Mouse (Mus musculus) hindbrain, embryonic 10.5 days (tissue): ENCODE results near the gene Fam8a1. TPM values are rescaled to one million over a fixed set of nuclear protein-coding genes. Genes with fewer than 3 reads are reported as not detected.
A peak's percentile ranks its signal among the peaks of the same experiment; 100 is the strongest.

Source experiments
- DNase-seq: peaks from one replicate; pipeline ENCODE4 v3.0.0-alpha.2; 2017; ENCODE audit warnings: low spot score
- H3K27ac ChIP-seq: fragments of 300-500 bp; sonication (generic); 2 replicates; pipeline ENCODE4 v1.5.1; 2016; ENCODE audit warnings: mild to moderate bottlenecking, moderate library complexity
- H3K27me3 ChIP-seq: fragments of 300-500 bp; sonication (generic); 2 replicates; pipeline ENCODE4 v1.6.1; 2016; ENCODE audit warnings: mild to moderate bottlenecking; ENCODE audit not compliant: poor library complexity, insufficient read depth, severe bottlenecking
- H3K36me3 ChIP-seq: fragments of 300-500 bp; sonication (generic); 2 replicates; pipeline ENCODE4 v1.6.1; 2016; ENCODE audit warnings: mild to moderate bottlenecking, moderate library complexity
- H3K4me1 ChIP-seq: fragments of 300-500 bp; sonication (generic); replicated peaks from 2 replicates; pipeline ENCODE4 v1.6.1; 2016; ENCODE audit warnings: mild to moderate bottlenecking
- H3K4me3 ChIP-seq: fragments of 300-500 bp; sonication (generic); 2 replicates; pipeline ENCODE4 v1.5.1; 2016; ENCODE audit warnings: mild to moderate bottlenecking, moderate library complexity
- H3K9me3 ChIP-seq: fragments of 300-500 bp; sonication (generic); 2 replicates; pipeline ENCODE4 v1.6.1; 2016; ENCODE audit warnings: mild to moderate bottlenecking, moderate library complexity
- WGBS: fragments of 180-500 bp; shearing (Covaris S2); methylation state at CpG from one replicate; pipeline ENCODE4 v1.1.7; 2016; 5-methylcytosine and 5-hydroxymethylcytosine counted together
- polyA plus RNA-seq: library from polyadenylated mRNA; unstranded; fragments of >200 nt; fragmentation: Nextera tagmentation; extraction: Ambion mirVana; gene quantifications from 2 replicates; pipeline ENCODE4 v1.2.1, GENCODE M21; 2016

Fam8a1 gene
- polyA plus RNA-seq, 1 experiment from 2014 or later: 8.1 TPM

GRCm38 (mm10) chr13:46645476-46645875, 23.8 kb upstream of the Fam8a1 start:
- Histone ChIP-seq H3K4me1 (no peaks in the 10 kb centered on the region), H3K27me3 (no peaks in the 10 kb centered on the region), H3K9me3 (peaks cover 8% of the 10 kb centered on the region), H3K27ac (no peak overlapping the region), H3K36me3 (no peaks in the 10 kb centered on the region), H3K4me3 (no peak overlapping the region)
- WGBS: 75% methylated on average over 6 of the region's 6 CpGs
- no peak for DNase-seq

- no peak for DNase-seq
- H3K4me1 ChIP-seq: no peaks in the 10 kb centered on the region
- no peaks in the 10 kb centered on the region for H3K9me3 ChIP-seq
- WGBS: 89% methylated on average over 7 of the region's 7 CpGs
- no peak overlapping the region for H3K27ac ChIP-seq
- H3K4me3 ChIP-seq: no peak overlapping the region
- H3K36me3 ChIP-seq: no peaks in the 10 kb centered on the region
- H3K27me3 ChIP-seq: no peaks in the 10 kb centered on the region
These were observed 17.5 kb upstream of the Fam8a1 start for GRCm38 (mm10) chr13:46651853-46652252.

GRCm38 (mm10) chr13:46652671-46653070, 16.7 kb upstream of the Fam8a1 start:
- no peak overlapping the region for H3K4me3 ChIP-seq

GRCm38 (mm10) chr13:46653671-46654070, 15.7 kb upstream of the Fam8a1 start:
- Histone ChIP-seq H3K36me3 (no peaks in the 10 kb centered on the region), H3K4me1 (no peaks in the 10 kb centered on the region), H3K9me3 (no peaks in the 10 kb centered on the region), H3K27me3 (no peaks in the 10 kb centered on the region), H3K4me3 (no peak overlapping the region), H3K27ac (no peak overlapping the region)
- WGBS: 73% methylated on average over 4 of the region's 4 CpGs
- DNase-seq: no peak

More at GRCm38 (mm10) chr13:46652671-46653070, 16.7 kb upstream of the Fam8a1 start:
- Histone ChIP-seq H3K36me3 (no peaks in the 10 kb centered on the region), H3K9me3 (no peaks in the 10 kb centered on the region), H3K27ac (no peak overlapping the region), H3K4me1 (no peaks in the 10 kb centered on the region), H3K27me3 (no peaks in the 10 kb centered on the region)
- DNase-seq: no peak
- WGBS: 87% methylated on average over 7 of the region's 7 CpGs

- H3K27ac ChIP-seq: no peak overlapping the region
- no peaks in the 10 kb centered on the region for H3K27me3 ChIP-seq
- H3K4me1 ChIP-seq: no peaks in the 10 kb centered on the region
- no peaks in the 10 kb centered on the region for H3K36me3 ChIP-seq
- no peak overlapping the region for H3K4me3 ChIP-seq
- WGBS: 88% methylated on average over 5 of the region's 5 CpGs
- DNase-seq: no peak
- no peaks in the 10 kb centered on the region for H3K9me3 ChIP-seq
These were observed 14.8 kb upstream of the Fam8a1 start for GRCm38 (mm10) chr13:46654566-46654965.

- Histone ChIP-seq H3K27ac (no peak overlapping the region), H3K4me1 (no peaks in the 10 kb centered on the region), H3K36me3 (no peaks in the 10 kb centered on the region), H3K9me3 (no peaks in the 10 kb centered on the region), H3K27me3 (no peaks in the 10 kb centered on the region), H3K4me3 (no peak overlapping the region)
- WGBS: 92% methylated on average over 5 of the region's 5 CpGs
- DNase-seq: no peak
These were observed 10.1 kb upstream of the Fam8a1 start for GRCm38 (mm10) chr13:46659211-46659610.

GRCm38 (mm10) chr13:46663461-46663964, 5.8 kb upstream of the Fam8a1 start:
- Histone ChIP-seq H3K4me3 (no peak overlapping the region), H3K4me1 (peaks cover 2% of the 10 kb centered on the region; the same call in 1 of the 2 replicates), H3K27ac (no peak overlapping the region), H3K36me3 (no peaks in the 10 kb centered on the region), H3K9me3 (no peaks in the 10 kb centered on the region), H3K27me3 (0 out of 2 replicates have a peak, but pooled peaks cover 5% of the 10 kb centered on the region)
- DNase-seq: no peak
- 30% methylated on average over 4 of the region's 4 CpGs for WGBS

GRCm38 (mm10) chr13:46669620-46670271, 424 bp downstream of the Fam8a1 start:
- Histone ChIP-seq H3K9me3 (no peaks in the 10 kb centered on the region), H3K36me3 (peaks cover 32% of the 10 kb centered on the region), H3K4me1 (peaks cover 20% of the 10 kb centered on the region), H3K27me3 (0 out of 2 replicates have a peak, but pooled peaks cover 5% of the 10 kb centered on the region), H3K27ac (peak overlapping the region; percentile 91), H3K4me3 (peak overlapping the region; percentile 90)
- under 1% methylated on average over 91 of the region's 96 CpGs for WGBS
- peak; percentile 33 for DNase-seq

- Histone ChIP-seq H3K36me3 (peaks cover 40% of the 10 kb centered on the region), H3K27me3 (0 out of 2 replicates have a peak, but pooled peaks cover 4% of the 10 kb centered on the region), H3K27ac (no peak overlapping the region), H3K9me3 (no peaks in the 10 kb centered on the region), H3K4me3 (peak overlapping the region; percentile 90), H3K4me1 (peaks cover 20% of the 10 kb centered on the region)
- DNase-seq: no peak
- WGBS: 70% methylated on average over 9 of the region's 9 CpGs
These were observed 1.2 kb downstream of the Fam8a1 start for GRCm38 (mm10) chr13:46670514-46670913.

- H3K4me1 ChIP-seq: peaks cover 14% of the 10 kb centered on the region
- H3K9me3 ChIP-seq: no peaks in the 10 kb centered on the region
- H3K27me3 ChIP-seq: no peaks in the 10 kb centered on the region
- no peak for DNase-seq
- peaks cover 72% of the 10 kb centered on the region for H3K36me3 ChIP-seq
- 91% methylated on average over 2 of the region's 2 CpGs for WGBS
- no peak overlapping the region for H3K27ac ChIP-seq
- H3K4me3 ChIP-seq: no peak overlapping the region
These were observed 5.3 kb downstream of the Fam8a1 start for GRCm38 (mm10) chr13:46674601-46675000.

- Histone ChIP-seq H3K27me3 (no peaks in the 10 kb centered on the region), H3K27ac (no peak overlapping the region), H3K4me3 (no peak overlapping the region), H3K9me3 (no peaks in the 10 kb centered on the region), H3K4me1 (no peaks in the 10 kb centered on the region), H3K36me3 (peaks cover 81% of the 10 kb centered on the region)
- 88% methylated on average over 4 of the region's 4 CpGs for WGBS
- DNase-seq: no peak
These were observed 8.4 kb downstream of the Fam8a1 start for GRCm38 (mm10) chr13:46677721-46678120.

- H3K36me3 ChIP-seq: peaks cover 95% of the 10 kb centered on the region
- H3K27me3 ChIP-seq: no peaks in the 10 kb centered on the region
- no peaks in the 10 kb centered on the region for H3K9me3 ChIP-seq
- no peak for DNase-seq
- H3K4me1 ChIP-seq: no peaks in the 10 kb centered on the region
- WGBS: 84% methylated on average over 2 of the region's 2 CpGs
- H3K27ac ChIP-seq: no peak overlapping the region
- no peak overlapping the region for H3K4me3 ChIP-seq
These were observed 13.6 kb downstream of the Fam8a1 start for GRCm38 (mm10) chr13:46682921-46683320.

GRCm38 (mm10) chr13:46683370-46683769, 14.0 kb downstream of the Fam8a1 start:
- WGBS: 98% methylated on average over 1 of the region's 1 CpGs
- Histone ChIP-seq H3K4me1 (no peaks in the 10 kb centered on the region), H3K27ac (no peak overlapping the region), H3K36me3 (peaks cover 95% of the 10 kb centered on the region), H3K27me3 (no peaks in the 10 kb centered on the region), H3K4me3 (no peak overlapping the region), H3K9me3 (no peaks in the 10 kb centered on the region)
- no peak for DNase-seq
